Mouse (Mus musculus): ENCODE results near the gene Acads. TPM values are rescaled to one million over a fixed set of nuclear protein-coding genes. Genes with fewer than 3 reads are reported as not detected.
A peak's percentile ranks its signal among the peaks of the same experiment; 100 is the strongest.
"Not testable (repeated sequence)": the region's sequence is repeated elsewhere in the genome, so short reads cannot be mapped to it uniquely, and the experiment has no call there.

Acads gene
- 40.9 and 41.5 TPM in 2 replicates for polyA plus RNA-seq (2015; fragmentation: Nextera tagmentation; extraction: Ambion mirVana)

GRCm38 (mm10) chr5:115118961-115119570 is at the start of gene Acads:
Gene Acads, minus strand, starts transcription at chr5:115119346.
- Histone ChIP-seq H3K9me3 (replicated peaks) (no peaks in the 10 kb centered on the region), H3K27ac (peak within 1 kb of the TSS; percentile 55; the same call in 1 of the 2 replicates), H3K27me3 (no peaks in the 10 kb centered on the region), H3K4me1 (replicated peaks) (peaks cover 30% of the 10 kb centered on the region), H3K4me3 (replicated peaks) (peak within 1 kb of the TSS; percentile 81), H3K9ac (peak within 1 kb of the TSS; percentile 83), H3K36me3 (peaks cover 23% of the 10 kb centered on the region), H3K4me2 (peak within 1 kb of the TSS; percentile 98)
- ATAC-seq (ENCODE audit: low read depth) (peak; percentile 89), DNase-seq (peak; percentile 87)
- WGBS (ENCODE audit: insufficient replicate concordance), result under 1% methylated on average over 39 of the region's 39 CpGs

- H3K4me2 ChIP-seq, result no peak overlapping the region
- peak overlapping the region; percentile 25; the same call in 1 of the 2 replicates for H3K27ac ChIP-seq
- no peak overlapping the region for H3K4me3 ChIP-seq (replicated peaks)
- H3K36me3 ChIP-seq, result no peaks in the 10 kb centered on the region
- 32% methylated on average over 6 of the region's 6 CpGs for WGBS (ENCODE audit: insufficient replicate concordance)
- no peak overlapping the region for H3K9ac ChIP-seq
- no peaks in the 10 kb centered on the region for H3K27me3 ChIP-seq
- H3K4me1 ChIP-seq (replicated peaks), result peaks cover 33% of the 10 kb centered on the region
- DNase-seq, result no peak
- 0 out of 2 replicates have a peak, but pooled peaks cover 3% of the 10 kb centered on the region for H3K9me3 ChIP-seq (replicated peaks)
- ATAC-seq (ENCODE audit: low read depth), result 0 out of 2 replicates have a peak, but pooled peaks have one; percentile 12
Measured at GRCm38 (mm10) chr5:115167396-115167795, 48.2 kb upstream of the Acads start.

GRCm38 (mm10) chr5:115166815-115167194 is 47.7 kb upstream of the Acads start:
- Histone ChIP-seq H3K36me3 (no peaks in the 10 kb centered on the region), H3K4me1 (replicated peaks) (peaks cover 38% of the 10 kb centered on the region), H3K9me3 (replicated peaks) (0 out of 2 replicates have a peak, but pooled peaks cover 3% of the 10 kb centered on the region), H3K4me2 (no peak overlapping the region), H3K9ac (no peak overlapping the region), H3K27ac (peak overlapping the region; percentile 25; the same call in 1 of the 2 replicates), H3K4me3 (replicated peaks) (no peak overlapping the region), H3K27me3 (no peaks in the 10 kb centered on the region)
- WGBS (ENCODE audit: insufficient replicate concordance), result 65% methylated on average over 7 of the region's 7 CpGs
- ATAC-seq (ENCODE audit: low read depth) (no peak), DNase-seq (no peak)

GRCm38 (mm10) chr5:115165895-115166814 is 47.0 kb upstream of the Acads start:
- no peak for ATAC-seq (ENCODE audit: low read depth)
- Histone ChIP-seq H3K27me3 (no peaks in the 10 kb centered on the region), H3K27ac (peak overlapping the region; percentile 25; the same call in 1 of the 2 replicates), H3K9me3 (replicated peaks) (0 out of 2 replicates have a peak, but pooled peaks cover 3% of the 10 kb centered on the region), H3K4me1 (replicated peaks) (peaks cover 43% of the 10 kb centered on the region), H3K36me3 (no peaks in the 10 kb centered on the region), H3K9ac (no peak overlapping the region), H3K4me3 (replicated peaks) (no peak overlapping the region), H3K4me2 (no peak overlapping the region)
- WGBS (ENCODE audit: insufficient replicate concordance), result 57% methylated on average over 11 of the region's 11 CpGs
- no peak for DNase-seq

- Histone ChIP-seq H3K4me1 (replicated peaks) (peaks cover 51% of the 10 kb centered on the region), H3K4me2 (no peak overlapping the region), H3K9me3 (replicated peaks) (0 out of 2 replicates have a peak, but pooled peaks cover 3% of the 10 kb centered on the region), H3K27ac (no peak overlapping the region), H3K27me3 (no peaks in the 10 kb centered on the region), H3K36me3 (no peaks in the 10 kb centered on the region), H3K4me3 (replicated peaks) (no peak overlapping the region), H3K9ac (no peak overlapping the region)
- no peak for ATAC-seq (ENCODE audit: low read depth)
- 48% methylated on average over 9 of the region's 9 CpGs for WGBS (ENCODE audit: insufficient replicate concordance)
- no peak for DNase-seq
Measured at GRCm38 (mm10) chr5:115165351-115165750, 46.2 kb upstream of the Acads start.

- WGBS (ENCODE audit: insufficient replicate concordance), result 65% methylated on average over 4 of the region's 4 CpGs
- not testable (repeated sequence) for ATAC-seq (ENCODE audit: low read depth)
Measured at GRCm38 (mm10) chr5:115164446-115164845, 45.3 kb upstream of the Acads start.

GRCm38 (mm10) chr5:115163563-115163962 is 44.4 kb upstream of the Acads start:
- Histone ChIP-seq H3K4me2 (no peak overlapping the region), H3K27ac (no peak overlapping the region)

More at GRCm38 (mm10) chr5:115164446-115164845, 45.3 kb upstream of the Acads start:
- peaks cover 60% of the 10 kb centered on the region for H3K4me1 ChIP-seq (replicated peaks)
- not testable (repeated sequence) for H3K4me2 ChIP-seq; H3K9ac ChIP-seq; H3K9me3 ChIP-seq (replicated peaks); H3K36me3 ChIP-seq; H3K4me3 ChIP-seq (replicated peaks); H3K27ac ChIP-seq; DNase-seq; H3K27me3 ChIP-seq

GRCm38 (mm10) chr5:115161940-115162279 is 42.8 kb upstream of the Acads start:
- WGBS (ENCODE audit: insufficient replicate concordance), result 67% methylated on average over 1 of the region's 1 CpGs
- not testable (repeated sequence) for ATAC-seq (ENCODE audit: low read depth)

More at GRCm38 (mm10) chr5:115163563-115163962, 44.4 kb upstream of the Acads start:
- ATAC-seq (ENCODE audit: low read depth) (no peak), DNase-seq (peak; percentile 34)
- H3K9ac ChIP-seq, result no peak overlapping the region
- no peaks in the 10 kb centered on the region for H3K27me3 ChIP-seq
- H3K4me1 ChIP-seq (replicated peaks), result peaks cover 62% of the 10 kb centered on the region
- H3K4me3 ChIP-seq (replicated peaks), result no peak overlapping the region
- H3K36me3 ChIP-seq, result no peaks in the 10 kb centered on the region
- 0 out of 2 replicates have a peak, but pooled peaks cover 3% of the 10 kb centered on the region for H3K9me3 ChIP-seq (replicated peaks)
- 45% methylated on average over 8 of the region's 8 CpGs for WGBS (ENCODE audit: insufficient replicate concordance)

GRCm38 (mm10) chr5:115161064-115161939 is 42.2 kb upstream of the Acads start:
- H3K9ac ChIP-seq, result 0 out of 2 replicates have a peak overlapping the region, but pooled peaks have one; percentile 22
- H3K27ac ChIP-seq, result peak overlapping the region; percentile 11; the same call in 1 of the 2 replicates

More at GRCm38 (mm10) chr5:115161940-115162279, 42.8 kb upstream of the Acads start:
- not testable (repeated sequence) for H3K9me3 ChIP-seq (replicated peaks); H3K27ac ChIP-seq; H3K4me2 ChIP-seq; H3K27me3 ChIP-seq; H3K36me3 ChIP-seq; H3K4me3 ChIP-seq (replicated peaks); DNase-seq; H3K9ac ChIP-seq
- peaks cover 63% of the 10 kb centered on the region for H3K4me1 ChIP-seq (replicated peaks)

GRCm38 (mm10) chr5:115160655-115161054 is 41.5 kb upstream of the Acads start:
- no peak overlapping the region for H3K4me3 ChIP-seq (replicated peaks)
- H3K9me3 ChIP-seq (replicated peaks), result 0 out of 2 replicates have a peak, but pooled peaks cover under 1% of the 10 kb centered on the region
- H3K9ac ChIP-seq, result no peak overlapping the region
- peaks cover 65% of the 10 kb centered on the region for H3K4me1 ChIP-seq (replicated peaks)
- H3K27ac ChIP-seq, result 0 out of 2 replicates have a peak overlapping the region, but pooled peaks have one; percentile 11
- H3K27me3 ChIP-seq, result no peaks in the 10 kb centered on the region
- no peak overlapping the region for H3K4me2 ChIP-seq
- no peak for DNase-seq
- H3K36me3 ChIP-seq, result no peaks in the 10 kb centered on the region
- ATAC-seq (ENCODE audit: low read depth), result no peak
- 61% methylated on average over 6 of the region's 6 CpGs for WGBS (ENCODE audit: insufficient replicate concordance)

More at GRCm38 (mm10) chr5:115161064-115161939, 42.2 kb upstream of the Acads start:
- Histone ChIP-seq H3K4me1 (replicated peaks) (peaks cover 63% of the 10 kb centered on the region), H3K9me3 (replicated peaks) (0 out of 2 replicates have a peak, but pooled peaks cover 3% of the 10 kb centered on the region), H3K36me3 (no peaks in the 10 kb centered on the region), H3K4me3 (replicated peaks) (no peak overlapping the region), H3K4me2 (no peak overlapping the region), H3K27me3 (no peaks in the 10 kb centered on the region)
- ATAC-seq (ENCODE audit: low read depth) (no peak), DNase-seq (no peak)
- 28% methylated on average over 13 of the region's 13 CpGs for WGBS (ENCODE audit: insufficient replicate concordance)

All from liver, embryonic 13.5 days (tissue).